Mouse (Mus musculus) fat pad, adult 2 months (tissue): ENCODE results near the gene Pcdh9.

Experiments
- DNase-seq: peaks from one replicate; pipeline ENCODE4 v3.0.0-alpha.2; 2011; ENCODE audit warnings: low read depth, low spot score; ENCODE audit errors: extremely low read depth

The Pcdh9 gene

GRCm38 (mm10) chr14:93061824-93062620, 828.5 kb downstream of the Pcdh9 start:
- no peak for DNase-seq

GRCm38 (mm10) chr14:93058799-93059198, 831.7 kb downstream of the Pcdh9 start:
- no peak for DNase-seq

- DNase-seq = no peak
Observed at GRCm38 (mm10) chr14:93055997-93056396, 834.5 kb downstream of the Pcdh9 start.

GRCm38 (mm10) chr14:93040591-93040990, 849.9 kb downstream of the Pcdh9 start:
- DNase-seq = no peak

GRCm38 (mm10) chr14:93039326-93040221, 850.9 kb downstream of the Pcdh9 start:
- DNase-seq = no peak

GRCm38 (mm10) chr14:93009147-93010064, 881.1 kb downstream of the Pcdh9 start:
- no peak for DNase-seq
